Mouse (Mus musculus) lung, postnatal 0 days (tissue): ENCODE measurements around the gene Ptafr.

Experiments
- CTCF ChIP-seq: IDR thresholded peaks from 2 replicates; pipeline ENCODE4 v1.5.1; 2016; ENCODE audit warnings: antibody characterized with exemption, mild to moderate bottlenecking
- EP300 ChIP-seq: IDR thresholded peaks from 2 replicates; pipeline ENCODE4 v1.6.1; 2016; ENCODE audit warnings: antibody characterized with exemption, mild to moderate bottlenecking, control low read depth

DNA sequence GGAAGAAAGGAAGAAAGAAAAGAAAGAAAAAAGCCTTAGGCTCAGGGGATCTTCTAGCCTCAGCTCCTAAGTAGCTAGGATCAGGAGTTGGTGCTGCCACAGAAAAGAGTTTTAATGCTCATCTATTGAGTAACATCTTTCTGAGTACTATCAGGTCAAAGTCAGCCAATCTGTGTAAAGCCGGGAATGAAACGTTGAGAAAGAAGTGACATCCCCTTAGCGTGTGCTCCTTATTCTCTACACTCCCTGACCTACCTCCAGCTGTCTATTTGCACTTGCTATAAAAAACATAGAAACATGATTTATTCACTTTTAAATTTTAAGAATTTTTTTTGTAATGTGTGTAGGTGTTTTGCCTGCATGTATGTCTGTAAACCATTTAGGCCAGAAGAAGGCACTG, 44.7 kb upstream of the Ptafr start:
- no peak for TF ChIP-seq CTCF
- TF ChIP-seq EP300, result no peak
